Mouse (Mus musculus) layer of hippocampus, postnatal 36 days (tissue): Measurements from ENCODE around the gene Clrn3. TPM values are rescaled to one million over a fixed set of nuclear protein-coding genes. Genes with fewer than 3 reads are reported as not detected.
"Not testable (repeated sequence)": the region's sequence is repeated elsewhere in the genome, so short reads cannot be mapped to it uniquely, and the experiment has no call there.

Source experiments
- DNase-seq, 2 experiments: peaks; one replicate each; pipeline ENCODE4 v3.0.0; 2022
- total RNA-seq, 2 experiments: library from RNA; stranded (reverse); gene quantifications; 2 replicates each; pipeline ENCODE4 v1.2.3; 2021

Gene Clrn3
- not detected for total RNA-seq

DNA sequence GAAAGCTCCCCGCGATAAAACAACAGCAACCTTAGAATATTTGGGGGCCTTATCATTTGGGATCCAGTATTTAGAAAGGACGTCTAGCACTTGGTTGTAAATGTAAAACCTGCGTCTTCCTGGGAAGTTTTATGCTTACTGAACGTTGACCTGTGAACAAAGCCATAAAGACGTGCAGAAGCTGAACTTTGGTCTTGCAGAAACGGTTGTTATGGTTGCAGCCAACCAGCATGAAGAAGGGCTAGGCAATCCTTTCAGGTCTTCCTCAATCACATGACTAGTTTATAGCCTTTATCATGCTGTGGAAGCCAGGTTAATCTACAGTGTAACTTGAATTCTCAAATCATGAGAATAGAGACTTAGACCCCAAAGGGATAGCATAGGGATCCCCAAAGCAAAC lies at the start of gene Clrn3:
Clrn3 (minus strand) TSS at position 140 of the 400 bp plus-strand sequence.
- no peak for DNase-seq

DNA sequence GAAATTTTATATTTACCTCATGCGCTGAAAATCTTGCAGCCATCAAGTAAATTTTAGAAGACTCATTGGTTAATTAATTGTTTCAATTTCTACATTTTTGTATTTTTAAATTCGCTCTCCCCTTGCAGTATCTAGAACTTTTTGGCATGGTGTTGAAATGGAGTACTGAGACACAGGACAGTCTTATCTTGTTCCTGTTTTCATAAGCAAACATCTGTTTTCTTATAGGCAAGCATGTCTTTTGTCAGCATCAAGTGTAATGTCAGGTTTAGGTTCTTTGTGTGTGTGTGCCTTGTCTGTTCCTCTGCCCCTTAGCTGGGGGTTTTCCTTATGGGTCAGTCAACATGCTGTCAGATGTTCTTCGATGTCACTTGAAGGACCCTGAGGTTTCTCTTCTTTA lies 47.9 kb upstream of the Clrn3 start:
- DNase-seq, result no peak

DNA sequence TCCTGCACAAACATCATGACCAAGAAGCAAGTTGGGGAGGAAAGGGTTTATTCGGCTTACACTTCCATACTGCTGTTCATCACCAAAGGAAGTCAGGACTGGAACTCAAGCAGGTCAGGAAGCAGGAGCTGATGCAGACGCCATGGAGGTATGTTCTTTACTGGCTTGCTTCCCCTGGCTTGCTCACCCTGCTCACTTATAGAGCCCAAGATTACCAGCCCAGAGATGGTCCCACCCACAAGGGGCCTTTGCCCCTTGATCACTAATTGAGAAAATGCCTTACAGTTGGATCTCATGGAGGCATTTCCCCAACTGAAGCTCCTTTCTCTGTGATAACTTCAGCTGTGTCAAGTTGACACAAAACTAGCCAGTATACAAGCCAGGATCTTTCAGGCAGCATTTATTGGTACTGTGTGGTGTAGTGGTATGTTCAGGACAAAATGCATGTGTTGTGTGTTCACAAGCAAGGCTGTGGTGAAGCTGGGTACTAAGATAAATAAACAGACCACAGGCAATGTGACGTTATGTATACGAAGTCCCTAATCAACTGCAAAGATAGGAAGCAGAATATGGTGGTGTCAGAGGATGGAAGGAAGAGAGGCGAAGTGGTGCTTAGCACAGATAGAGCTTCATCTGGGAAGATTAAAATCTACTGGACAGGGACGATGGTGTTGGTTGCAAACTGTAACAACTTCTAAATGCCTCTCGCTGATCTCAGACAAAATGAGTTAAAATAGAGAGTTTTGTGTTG lies 47.0 kb upstream of the Clrn3 start:
- DNase-seq, result not testable (repeated sequence)

DNA sequence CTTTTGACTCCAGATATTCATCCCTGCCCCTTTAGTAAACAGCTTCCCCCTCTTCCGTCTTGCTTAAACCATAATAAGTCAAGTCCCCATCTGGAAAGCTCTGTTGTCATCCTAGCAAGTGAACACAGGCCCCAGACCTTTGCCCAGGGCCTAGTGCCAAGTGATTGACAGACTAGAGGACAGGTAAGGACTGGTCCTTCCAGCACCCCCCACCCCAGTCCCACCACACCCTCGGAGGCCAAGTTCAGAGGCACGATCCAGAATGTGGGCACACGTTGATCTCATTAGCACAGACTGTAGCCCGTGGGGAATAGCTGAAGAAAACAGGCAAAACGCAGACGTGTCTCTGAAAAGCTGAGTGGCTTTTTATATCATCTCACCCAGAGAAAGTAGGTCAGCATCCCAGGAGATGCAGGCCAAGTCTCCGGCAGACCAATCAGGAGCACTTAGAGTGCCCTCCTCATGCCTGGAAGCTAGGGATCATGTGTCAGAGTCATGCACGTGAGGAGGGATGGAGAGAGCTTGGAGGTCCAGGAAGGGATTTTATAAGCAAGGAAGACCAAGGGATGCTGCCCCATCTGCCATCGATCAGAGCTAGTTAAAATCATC lies 43.6 kb upstream of the Clrn3 start:
- no peak for DNase-seq

DNA sequence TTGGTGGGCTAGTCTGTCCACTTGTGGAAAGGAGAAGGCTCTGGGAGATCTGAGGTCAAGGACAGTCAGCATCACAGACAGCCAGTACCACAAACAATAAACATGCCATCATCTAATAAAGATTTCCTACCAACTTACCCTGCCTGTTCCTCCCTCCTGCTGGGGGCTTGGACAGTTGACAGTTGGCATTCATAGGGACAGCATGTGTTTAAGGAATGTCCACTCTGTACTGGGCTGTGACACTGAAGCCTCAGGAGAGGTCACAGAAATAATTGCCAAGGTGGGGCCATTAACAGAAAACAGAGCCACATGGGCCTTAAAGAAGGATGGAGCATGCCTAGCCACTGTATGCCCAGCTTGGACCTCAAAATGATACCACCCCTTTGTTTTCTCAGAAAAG lies 42.9 kb upstream of the Clrn3 start:
- DNase-seq, result no peak

DNA sequence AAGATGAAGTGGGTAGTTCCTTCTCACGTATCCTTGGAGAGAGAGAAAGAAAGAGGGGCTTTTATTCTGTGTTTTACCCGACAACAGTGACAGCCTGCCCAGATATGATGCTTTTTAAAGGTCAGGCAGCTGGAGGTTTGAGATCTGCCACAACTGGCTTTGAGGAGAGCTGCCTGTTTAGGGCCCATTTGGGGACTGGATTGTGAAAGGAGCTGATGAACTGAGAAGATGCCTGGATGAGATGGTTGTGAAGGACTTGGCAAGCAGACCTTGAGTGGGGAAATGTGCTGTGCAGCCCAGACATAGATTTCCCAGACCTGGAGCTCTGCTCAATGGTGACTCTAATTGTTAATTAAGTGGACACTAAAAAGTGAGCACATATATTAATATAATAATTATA lies 40.1 kb upstream of the Clrn3 start:
- DNase-seq, result no peak

DNA sequence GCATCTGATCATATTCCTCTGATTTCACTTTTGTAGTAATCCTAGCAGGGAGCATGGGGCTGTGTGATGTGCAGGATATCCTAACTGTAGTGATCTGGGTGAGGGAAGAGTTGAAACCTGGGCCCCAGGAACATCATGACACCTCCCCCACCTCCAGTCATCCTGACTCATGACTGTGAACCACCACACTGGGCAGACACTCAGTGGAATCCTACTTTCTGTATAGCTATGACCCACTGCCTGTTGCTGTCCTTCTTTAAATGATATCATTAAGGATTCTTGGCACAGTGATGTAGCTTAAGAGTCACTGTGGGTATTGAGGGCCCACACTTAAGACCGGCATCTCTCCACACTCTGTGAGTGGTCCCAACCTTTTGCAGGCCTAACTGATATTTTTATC lies 39.1 kb upstream of the Clrn3 start:
- no peak for DNase-seq

DNA sequence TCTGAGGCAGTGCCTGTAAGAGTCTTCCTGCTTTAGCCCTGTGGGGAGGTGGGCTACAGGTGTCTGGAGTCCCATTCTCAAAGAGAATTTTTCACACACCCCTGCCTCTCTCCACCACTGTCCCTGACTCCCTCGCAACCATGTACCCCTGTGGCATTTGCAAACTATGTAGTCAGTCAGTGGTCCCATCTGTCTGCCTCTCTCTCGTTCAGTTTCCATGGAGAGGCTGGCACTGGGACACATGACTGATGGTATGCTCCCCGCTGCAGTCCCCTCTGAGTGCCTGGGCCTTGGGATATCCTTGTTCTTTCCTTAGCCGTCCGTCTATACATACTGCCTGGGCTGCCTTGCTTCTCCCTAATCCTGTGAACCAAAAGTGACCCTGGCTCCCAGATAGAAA lies 37.6 kb upstream of the Clrn3 start:
- DNase-seq, result peak; percentile 53 to 55

DNA sequence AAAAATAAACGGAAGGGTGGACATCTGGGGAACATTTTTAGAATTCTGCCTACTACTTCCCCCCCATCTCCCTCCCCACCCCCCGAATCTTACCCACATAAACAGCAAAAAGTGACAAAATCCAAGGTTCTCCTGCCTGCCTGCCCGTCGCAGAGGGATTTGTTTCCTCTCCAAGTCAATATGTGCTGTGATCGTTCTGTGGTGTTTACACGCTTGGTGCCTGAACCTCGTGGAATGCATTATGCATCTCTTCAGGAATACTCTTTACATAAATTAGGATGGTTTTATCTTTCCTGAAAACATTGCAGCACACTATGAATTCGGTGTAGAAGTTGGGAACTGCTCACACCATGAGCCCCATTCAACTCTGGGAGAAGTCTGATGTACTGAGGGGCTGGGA lies 35.6 kb upstream of the Clrn3 start:
- no peak for DNase-seq

DNA sequence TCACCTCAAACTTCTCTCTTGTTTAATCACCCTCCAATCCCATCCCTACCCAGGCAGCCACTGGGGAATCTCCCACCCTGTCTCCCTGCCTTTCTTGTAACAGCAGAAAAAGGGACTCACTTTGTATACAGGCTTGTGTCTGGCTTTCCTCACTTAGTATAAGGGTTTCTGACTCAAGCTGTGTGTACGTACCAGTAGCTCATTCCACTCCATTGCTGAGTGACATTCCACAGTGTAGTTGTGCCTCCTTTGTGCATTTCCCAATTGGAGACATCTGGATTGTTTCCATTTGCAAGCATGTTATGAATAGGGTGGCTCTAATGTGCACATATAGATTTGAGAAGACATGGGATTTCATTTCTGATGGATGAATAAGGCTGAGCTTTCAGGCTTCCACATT lies 31.8 kb upstream of the Clrn3 start:
- DNase-seq, result no peak

DNA sequence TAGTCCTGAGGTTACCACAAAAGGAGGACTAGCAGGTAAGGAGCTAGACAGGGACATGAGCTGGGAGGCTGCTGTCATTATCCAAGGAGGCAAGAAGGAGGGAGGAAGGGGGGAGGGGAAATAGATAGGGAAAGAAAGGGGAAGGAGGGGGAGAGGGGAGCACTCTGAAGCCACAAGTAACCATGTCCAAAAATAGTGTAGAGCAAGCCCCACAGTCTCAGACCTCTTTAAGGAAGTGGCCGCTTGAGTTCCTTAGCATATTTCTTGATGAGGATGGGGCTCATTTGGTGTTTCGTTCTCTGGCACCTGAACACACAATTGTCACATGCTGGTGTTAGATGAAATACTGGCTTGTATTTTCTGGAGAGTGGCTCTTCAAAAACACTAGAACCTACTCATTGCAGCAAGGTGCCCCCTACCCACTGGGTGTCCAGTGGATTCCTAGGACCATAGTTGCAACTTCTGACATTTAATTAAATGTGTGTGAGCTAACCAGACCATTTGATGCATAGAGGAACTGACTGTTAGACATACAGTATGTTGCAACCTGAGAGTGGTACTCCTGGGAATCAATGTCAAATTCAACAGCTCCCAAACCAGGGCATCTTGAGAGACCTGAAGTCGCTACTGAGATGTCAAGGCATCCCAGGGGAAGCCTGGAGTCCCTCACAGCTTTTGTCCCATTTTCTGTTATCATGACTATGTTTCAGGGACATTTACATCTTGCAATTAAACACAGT lies 28.4 kb upstream of the Clrn3 start:
- DNase-seq, result no peak

DNA sequence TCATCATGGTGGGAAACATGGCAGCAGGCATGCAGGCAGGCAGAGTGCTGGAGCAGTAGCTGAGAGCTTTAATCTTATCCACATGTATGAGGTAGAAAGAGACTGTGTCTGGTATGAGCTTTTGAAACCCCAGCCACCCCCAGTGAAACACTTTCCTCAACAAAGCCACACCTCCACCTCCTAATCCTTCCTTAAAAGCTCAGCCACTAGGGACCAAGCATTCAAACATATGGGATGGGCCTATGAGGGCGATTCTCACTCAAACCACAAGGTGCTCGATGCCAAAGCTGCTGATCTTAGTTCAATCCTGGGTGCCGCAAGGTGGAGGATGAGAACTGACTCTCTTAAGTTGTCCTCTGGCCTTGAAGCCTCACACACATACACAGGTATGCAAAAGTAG lies 25.1 kb upstream of the Clrn3 start:
- DNase-seq, result no peak

DNA sequence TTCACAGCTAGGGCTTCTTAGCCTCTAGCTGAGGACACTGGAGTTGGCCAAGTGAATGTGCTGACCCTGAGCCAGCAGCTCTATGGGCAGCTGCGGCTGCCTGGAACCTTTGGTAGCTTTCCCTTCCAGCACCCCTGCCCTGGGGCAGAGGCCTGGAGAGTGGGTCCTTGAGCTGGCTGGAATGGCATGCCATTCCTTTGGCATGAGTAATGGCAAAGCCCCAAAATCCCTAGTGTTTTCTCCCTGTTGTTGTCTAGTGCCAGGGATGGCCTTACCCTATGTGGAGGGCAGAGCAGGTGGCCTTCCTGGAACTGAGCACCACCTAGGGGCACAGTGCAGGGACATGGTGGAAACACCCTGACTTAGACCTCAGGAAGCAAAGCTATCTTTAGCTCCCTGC lies 23.1 kb upstream of the Clrn3 start:
- DNase-seq, result no peak

DNA sequence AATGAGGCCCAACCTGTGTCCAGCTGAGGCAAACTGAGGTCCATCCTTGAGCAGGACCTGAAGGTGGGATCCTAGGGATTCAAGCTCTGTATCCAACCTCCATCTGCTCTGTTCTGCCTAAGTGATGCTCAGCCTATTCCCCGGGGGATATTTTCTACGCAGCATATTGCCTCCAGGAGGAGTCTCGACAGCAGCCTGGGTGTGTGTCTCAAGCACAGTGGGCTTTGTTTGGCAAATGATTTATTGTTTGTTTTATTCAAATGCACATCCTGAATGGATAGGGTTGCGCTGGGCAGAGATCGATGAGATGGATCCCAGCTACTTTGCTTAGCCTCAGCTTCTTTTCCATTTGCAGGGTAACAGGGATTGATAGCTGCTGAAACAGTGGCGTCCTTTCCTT lies 20.0 kb upstream of the Clrn3 start:
- no peak for DNase-seq

DNA sequence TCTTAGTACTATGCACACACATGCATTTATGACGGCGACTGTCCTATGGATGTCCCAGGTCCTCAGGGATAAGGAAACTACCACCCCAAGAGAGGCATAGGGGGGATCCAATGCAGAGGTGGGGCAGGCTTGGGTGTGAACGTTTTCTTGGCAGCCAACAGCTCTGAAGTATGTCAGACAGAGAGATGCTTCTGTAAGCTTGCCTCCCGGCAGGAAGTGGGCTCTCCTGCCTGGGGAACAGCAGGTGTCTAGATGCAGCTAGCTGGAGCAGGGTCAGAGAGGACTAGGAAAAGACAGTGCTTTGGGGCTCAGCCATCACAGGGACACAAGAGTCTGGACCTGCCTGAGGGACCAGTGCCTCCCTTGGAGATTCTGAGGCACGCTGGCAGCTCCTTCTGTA lies 18.1 kb upstream of the Clrn3 start:
- DNase-seq, result no peak

DNA sequence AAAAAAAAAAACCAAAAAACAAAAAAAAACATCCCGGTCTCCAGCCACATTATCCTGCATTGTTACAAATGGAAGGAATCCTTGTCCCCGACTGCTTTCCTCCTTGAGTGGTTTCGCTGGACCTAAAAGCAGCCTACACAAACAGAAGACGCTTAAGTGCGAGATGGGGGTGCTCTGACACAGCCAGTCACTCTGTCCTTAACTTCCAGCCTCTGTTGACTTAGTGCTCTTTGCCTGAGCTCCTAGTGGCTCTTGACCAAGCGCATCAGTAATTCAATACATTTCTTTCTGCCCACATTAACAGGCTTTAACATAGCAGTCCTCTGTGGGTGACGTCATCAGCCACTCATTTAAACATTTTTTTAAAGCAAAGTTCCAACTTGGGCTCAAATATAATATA lies 17.5 kb upstream of the Clrn3 start:
- no peak for DNase-seq

DNA sequence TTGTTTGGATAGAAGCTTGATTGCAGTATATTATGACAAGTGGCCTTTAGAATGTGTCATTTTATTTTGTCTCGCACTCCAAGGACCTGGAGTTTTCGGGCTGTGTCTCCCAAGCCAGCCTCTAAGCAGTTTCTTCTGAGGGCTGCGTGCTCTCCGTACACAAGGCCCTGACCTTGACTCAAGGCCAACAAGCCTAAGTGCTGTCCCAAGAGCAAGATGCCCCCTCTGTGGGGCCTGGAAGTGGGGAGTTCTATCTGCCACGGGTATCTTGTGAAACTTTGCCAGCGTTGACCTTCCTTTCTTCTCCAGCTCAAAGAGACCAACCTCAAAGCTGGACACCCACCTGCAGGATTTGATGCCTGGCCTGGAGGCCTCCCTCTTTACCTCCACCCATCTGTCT lies 15.9 kb upstream of the Clrn3 start:
- no peak for DNase-seq

DNA sequence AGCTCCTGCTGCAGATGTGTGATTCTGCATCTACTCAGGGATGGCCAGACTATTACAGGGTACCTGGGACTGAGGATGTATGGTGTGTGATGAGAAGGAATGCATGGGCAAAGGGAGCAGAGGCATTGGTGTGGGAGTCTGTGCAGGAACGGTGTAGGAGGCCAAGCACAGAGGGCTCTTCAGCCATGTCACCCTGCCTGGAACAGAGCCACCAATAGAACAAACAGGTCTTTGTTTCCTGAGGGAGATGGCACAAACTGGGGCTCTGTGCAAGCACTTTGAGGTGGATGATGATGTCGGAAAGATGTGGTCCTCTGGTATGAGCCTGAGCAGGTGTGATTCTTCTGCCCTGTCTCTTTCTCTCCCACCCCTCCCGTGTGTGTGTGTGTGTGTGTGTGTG lies 14.6 kb upstream of the Clrn3 start:
- no peak for DNase-seq

DNA sequence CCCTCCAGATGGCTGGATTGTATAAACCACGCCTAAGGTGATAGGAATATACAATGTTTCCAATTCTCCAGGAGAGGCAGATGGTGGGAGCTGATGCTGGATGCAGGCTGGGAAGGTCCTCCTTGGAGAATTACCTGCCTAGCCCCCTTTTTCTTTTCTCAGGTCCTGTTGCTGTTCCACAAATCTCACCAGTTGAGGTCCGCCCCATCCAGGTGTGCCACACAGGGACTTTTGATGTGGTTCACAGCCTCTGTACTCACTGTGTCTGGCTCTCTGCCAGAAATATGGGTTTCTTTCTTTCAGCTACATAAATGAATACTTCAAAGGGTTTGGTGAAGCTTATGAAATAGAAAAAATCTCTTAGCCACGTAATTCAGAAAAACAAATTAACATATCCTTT lies 13.8 kb upstream of the Clrn3 start:
- no peak for DNase-seq

DNA sequence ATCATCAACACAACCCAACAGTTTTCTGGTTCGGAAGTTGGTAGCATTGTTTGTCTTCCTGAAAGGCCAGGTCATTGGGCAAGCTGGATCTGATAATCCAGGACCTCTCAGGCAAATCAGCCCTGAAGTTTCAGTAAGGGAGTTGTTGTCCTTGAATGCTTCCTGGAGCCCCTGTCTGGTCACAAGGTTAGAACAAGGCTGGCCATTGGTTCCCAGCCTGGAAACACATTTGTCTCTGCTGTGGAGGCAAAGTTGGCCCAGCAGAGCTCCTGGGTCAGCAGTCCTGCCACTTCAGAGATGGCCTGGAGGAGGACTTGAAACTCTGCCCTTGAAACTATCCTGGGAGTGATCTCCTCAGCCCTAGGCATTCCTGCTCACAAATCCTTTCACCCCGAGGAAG lies 11.0 kb upstream of the Clrn3 start:
- DNase-seq, result no peak

DNA sequence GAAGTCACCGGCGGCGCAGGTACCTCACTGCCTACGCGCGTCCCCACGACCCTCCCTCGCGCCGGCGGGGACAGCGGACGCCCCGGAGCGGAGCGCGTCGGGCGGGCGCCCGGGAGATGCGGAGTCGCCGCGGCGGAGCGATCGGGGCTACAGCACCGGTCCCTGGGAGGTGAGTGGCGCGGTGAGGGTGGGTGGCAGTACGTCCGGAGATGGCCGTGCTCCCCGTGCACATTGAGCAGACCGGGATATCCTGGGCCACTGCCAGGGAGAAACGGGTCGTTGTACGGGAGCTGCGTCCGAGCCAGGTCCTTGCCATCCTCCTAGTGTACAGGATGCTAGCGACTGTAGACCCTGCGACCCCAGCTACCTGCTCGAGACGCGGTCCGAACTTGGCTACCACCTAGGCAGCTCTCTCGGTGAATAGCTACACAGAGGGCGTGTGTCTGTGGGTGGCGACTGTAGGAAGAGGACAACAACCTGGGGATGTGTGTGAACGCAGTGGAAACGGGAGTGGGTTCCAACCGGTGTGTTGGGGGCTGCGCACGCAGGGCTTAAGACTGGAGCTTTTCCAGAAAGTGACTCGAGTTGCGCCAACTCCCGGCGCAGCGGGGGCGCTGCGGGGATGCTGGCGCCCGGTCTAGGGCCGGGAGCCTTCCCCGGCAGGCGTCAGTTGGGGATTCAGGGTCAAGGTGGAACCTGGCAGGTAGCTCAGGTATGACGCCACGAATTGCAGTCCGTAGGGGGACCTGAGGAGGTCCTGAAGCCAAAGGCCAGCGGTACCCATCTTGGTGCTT lies 9.7 kb upstream of the Clrn3 start:
- DNase-seq, result peak; percentile 42 to 51

DNA sequence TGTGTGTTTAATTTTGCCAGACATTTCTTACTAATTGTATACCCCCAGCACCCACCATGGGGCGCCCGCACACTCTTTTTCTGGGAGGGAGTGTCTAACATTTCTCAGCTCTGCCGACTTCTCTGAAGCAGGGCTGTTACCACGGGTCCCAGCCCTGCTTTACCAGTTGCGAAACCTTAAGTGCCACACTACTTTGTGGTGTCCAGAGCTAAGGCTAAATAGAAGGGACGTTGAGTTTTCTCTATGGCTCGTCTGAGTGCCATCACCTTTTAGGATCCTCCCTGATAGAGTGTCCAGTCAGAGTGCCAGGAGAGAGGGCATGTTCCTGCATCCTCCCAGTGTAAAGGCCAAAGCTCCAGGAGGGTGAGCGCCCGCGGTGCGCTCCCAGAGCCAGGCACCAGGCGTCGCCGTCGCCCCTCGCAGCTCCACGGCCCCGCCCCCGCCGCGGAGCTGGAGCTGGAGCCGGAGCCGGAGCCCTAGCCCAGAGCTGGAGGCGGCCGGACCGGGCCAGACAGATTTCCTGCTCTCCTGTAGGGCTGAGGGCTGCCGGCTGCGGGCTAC lies 9.0 kb upstream of the Clrn3 start, which contains the start of gene Ptpre:
Ptpre (plus strand) TSS at position 141 of the 561 bp plus-strand sequence.
- peak; percentile 89 to 92 for DNase-seq

DNA sequence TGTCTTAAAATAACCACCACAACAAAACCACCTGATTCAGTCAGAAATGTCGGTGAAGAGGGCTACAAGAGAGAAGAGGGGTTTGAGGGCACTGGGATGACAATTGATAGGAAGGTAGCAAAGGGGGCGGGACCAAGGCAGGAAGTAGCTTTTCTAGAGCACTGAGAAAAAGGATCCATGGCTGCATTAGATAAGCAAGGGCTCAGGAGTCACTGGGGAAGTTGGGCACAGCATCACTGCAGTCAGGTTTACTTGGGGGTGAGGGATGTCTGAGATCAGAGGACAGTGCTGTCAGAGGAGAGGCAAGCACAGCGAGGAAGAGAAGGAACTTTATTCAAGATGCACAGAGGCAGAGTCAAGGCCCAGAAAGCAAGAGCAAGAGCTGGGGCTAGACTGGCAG lies 7.5 kb upstream of the Clrn3 start:
- no peak for DNase-seq
